Mouse (Mus musculus): ENCODE results near the gene Mrvi1. TPM values are rescaled to one million over a fixed set of nuclear protein-coding genes. Genes with fewer than 3 reads are reported as not detected.

Mrvi1 gene
- polyA plus RNA-seq, 1 experiment from 2014 or later: 1.0 TPM

DNA sequence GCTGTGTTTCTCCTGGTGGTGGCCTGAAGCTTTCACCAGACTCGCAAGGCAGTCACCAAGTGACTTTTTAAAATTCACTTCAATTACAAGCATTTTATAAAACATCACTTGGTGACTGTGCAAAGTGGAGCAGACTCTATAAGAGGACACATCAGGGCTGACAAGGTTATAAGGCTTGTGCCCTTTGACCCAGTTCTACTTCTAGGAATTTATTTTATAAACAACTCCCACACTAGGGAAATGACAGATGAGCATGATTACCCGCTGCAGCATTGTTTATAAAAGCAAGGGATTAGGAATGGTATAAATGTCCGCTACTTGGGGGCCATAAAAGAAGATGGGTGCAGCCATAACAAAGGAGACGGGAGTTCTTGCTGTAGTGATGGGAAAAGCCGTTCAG is 1.4 kb upstream of the Mrvi1 start:
- Histone ChIP-seq H3K36me3 (ENCODE audit: control insufficient read depth, insufficient read depth, low read length) (no peaks in the 10 kb centered on the region), H3K27me3 (replicated peaks; ENCODE audit: control insufficient read depth, insufficient read depth, low read length) (no peaks in the 10 kb centered on the region), H3K9ac (ENCODE audit: low read depth, low read length) (no peak overlapping the region), H3K27ac (ENCODE audit: low read depth, low read length) (no peak overlapping the region), H3K4me2 (ENCODE audit: low read length) (no peak overlapping the region), H3K4me3 (ENCODE audit: low read length) (no peak overlapping the region), H3K4me1 (ENCODE audit: control insufficient read depth, insufficient read depth, low read depth, low read length) (peaks cover 4% of the 10 kb centered on the region; the same call in 1 of the 2 replicates), H3K9me3 (ENCODE audit: control insufficient read depth, low read length) (no peaks in the 10 kb centered on the region)
- ATAC-seq: no peak
- 63% methylated on average over 5 of the region's 5 CpGs for WGBS

DNA sequence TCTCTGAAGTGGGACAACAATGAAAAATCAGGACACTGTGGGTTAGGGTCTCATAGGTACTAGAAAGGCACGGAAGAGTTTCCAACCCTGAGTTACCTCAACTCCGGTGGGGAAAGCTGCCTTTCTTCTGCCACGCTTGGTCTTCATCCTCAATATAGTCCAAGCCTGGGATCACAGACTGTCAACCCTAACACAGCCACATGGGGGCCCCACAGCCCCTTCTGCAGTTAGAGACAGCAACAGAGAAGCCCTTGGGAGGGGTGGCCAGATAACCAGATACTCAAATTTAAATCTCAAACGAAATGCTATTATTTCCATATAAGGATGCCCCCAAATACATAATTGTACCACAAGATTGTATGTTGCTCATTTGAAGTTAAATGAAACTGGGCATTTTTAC is 503 bp upstream of the Mrvi1 start:
- 60% methylated on average over 4 of the region's 4 CpGs for WGBS
- no peak for ATAC-seq
- no peaks in the 10 kb centered on the region for H3K27me3 ChIP-seq (replicated peaks; ENCODE audit: control insufficient read depth, insufficient read depth, low read length)
- H3K4me2 ChIP-seq (ENCODE audit: low read length): no peak overlapping the region
- no peak overlapping the region for H3K4me3 ChIP-seq (ENCODE audit: low read length)
- H3K9ac ChIP-seq (ENCODE audit: low read depth, low read length): no peak overlapping the region
- H3K9me3 ChIP-seq (ENCODE audit: control insufficient read depth, low read length): no peaks in the 10 kb centered on the region
- peaks cover 4% of the 10 kb centered on the region; the same call in 1 of the 2 replicates for H3K4me1 ChIP-seq (ENCODE audit: control insufficient read depth, insufficient read depth, low read depth, low read length)
- no peak overlapping the region for H3K27ac ChIP-seq (ENCODE audit: low read depth, low read length)
- no peaks in the 10 kb centered on the region for H3K36me3 ChIP-seq (ENCODE audit: control insufficient read depth, insufficient read depth, low read length)

DNA sequence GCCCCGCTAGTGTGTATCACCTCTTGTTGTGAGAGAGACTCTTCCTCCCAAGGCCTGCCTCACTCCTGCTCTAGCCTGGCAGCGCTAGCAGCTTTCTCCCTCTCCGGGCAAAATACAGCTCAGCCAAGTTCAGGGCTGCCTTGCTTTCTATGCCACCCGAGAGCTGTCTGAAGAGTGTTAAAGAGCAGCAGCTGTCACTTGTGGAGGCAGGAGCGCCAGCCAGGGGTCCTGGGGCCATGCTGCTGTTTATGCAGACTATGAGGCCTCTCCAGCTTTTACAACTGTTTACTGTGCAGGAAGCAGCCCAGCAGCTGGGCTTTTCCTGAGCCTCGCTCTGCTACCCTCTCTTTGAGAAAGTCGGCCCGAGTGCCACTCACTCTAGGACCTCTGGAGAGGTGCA is 1.2 kb downstream of the Mrvi1 start:
- no peak for ATAC-seq
- no peak overlapping the region for H3K9ac ChIP-seq (ENCODE audit: low read depth, low read length)
- no peak overlapping the region for H3K4me2 ChIP-seq (ENCODE audit: low read length)

DNA sequence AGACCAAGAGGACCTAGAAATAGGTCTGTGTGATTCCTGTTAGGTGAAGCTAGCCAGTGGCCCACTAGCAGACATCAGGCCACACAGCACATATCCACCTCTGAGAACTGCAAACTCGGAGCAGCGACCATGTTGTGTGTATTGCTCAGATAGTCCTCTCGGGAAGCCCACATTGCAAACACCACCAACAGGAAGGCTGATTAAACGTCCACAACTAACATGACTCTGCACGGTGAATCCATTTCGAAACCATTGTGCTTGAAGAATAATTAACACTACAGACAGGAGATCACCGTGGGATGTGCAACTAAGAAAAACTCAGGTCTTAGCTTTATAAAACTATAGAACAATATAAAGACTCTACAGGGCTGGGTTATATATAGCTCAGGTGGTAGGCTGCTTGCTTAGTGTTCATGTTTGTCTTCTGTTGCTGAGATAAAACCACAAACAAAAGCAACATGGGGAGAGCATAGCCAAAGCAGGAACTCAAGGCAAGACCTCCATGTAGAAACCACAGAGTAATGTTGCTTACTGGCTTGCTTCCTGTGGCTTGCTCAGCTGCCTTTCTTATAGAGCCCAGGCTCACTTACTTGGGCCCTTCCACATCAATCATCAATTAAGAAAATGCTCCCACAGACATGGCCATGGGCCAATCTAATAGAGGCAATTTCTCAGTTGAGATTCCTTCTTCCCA is 4.4 kb downstream of the Mrvi1 start:
- H3K36me3 ChIP-seq (ENCODE audit: control insufficient read depth, insufficient read depth, low read length): no peaks in the 10 kb centered on the region
- no peak overlapping the region for H3K4me2 ChIP-seq (ENCODE audit: low read length)
- no peak for ATAC-seq
- no peaks in the 10 kb centered on the region for H3K27me3 ChIP-seq (replicated peaks; ENCODE audit: control insufficient read depth, insufficient read depth, low read length)
- H3K4me1 ChIP-seq (ENCODE audit: control insufficient read depth, insufficient read depth, low read depth, low read length): peaks cover 4% of the 10 kb centered on the region; the same call in 1 of the 2 replicates
- H3K27ac ChIP-seq (ENCODE audit: low read depth, low read length): no peak overlapping the region
- 94% methylated on average over 7 of the region's 7 CpGs for WGBS
- no peak overlapping the region for H3K9ac ChIP-seq (ENCODE audit: low read depth, low read length)
- H3K4me3 ChIP-seq (ENCODE audit: low read length): no peak overlapping the region
- no peaks in the 10 kb centered on the region for H3K9me3 ChIP-seq (ENCODE audit: control insufficient read depth, low read length)

More for the DNA sequence above, 1.2 kb downstream of the Mrvi1 start:
- Histone ChIP-seq H3K27me3 (replicated peaks; ENCODE audit: control insufficient read depth, insufficient read depth, low read length) (no peaks in the 10 kb centered on the region), H3K4me1 (ENCODE audit: control insufficient read depth, insufficient read depth, low read depth, low read length) (peaks cover 4% of the 10 kb centered on the region; the same call in 1 of the 2 replicates), H3K27ac (ENCODE audit: low read depth, low read length) (no peak overlapping the region), H3K9me3 (ENCODE audit: control insufficient read depth, low read length) (no peaks in the 10 kb centered on the region), H3K4me3 (ENCODE audit: low read length) (no peak overlapping the region), H3K36me3 (ENCODE audit: control insufficient read depth, insufficient read depth, low read length) (no peaks in the 10 kb centered on the region)
- 74% methylated on average over 8 of the region's 8 CpGs for WGBS

DNA sequence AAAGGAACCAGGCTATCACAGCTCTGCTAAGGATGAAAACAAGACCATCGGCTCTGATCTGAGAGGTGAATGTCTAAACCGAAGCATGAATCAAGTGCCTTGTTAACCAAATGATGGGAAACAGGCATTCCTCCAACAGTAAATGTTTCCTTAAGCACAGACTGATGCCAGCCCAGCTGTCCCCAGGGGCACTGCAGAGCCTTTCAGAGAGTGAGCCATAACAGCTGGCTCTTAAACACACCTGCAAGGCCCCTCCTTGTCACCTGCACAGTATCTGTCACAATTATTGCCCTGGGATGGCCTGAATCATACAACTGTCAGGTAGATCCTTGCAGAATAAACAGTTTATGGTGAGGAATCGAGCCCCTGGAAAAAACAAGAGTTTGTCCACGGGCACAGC is 8.8 kb downstream of the Mrvi1 start:
- no peaks in the 10 kb centered on the region for H3K4me1 ChIP-seq (ENCODE audit: control insufficient read depth, insufficient read depth, low read depth, low read length)
- no peak overlapping the region for H3K9ac ChIP-seq (ENCODE audit: low read depth, low read length)
- no peak overlapping the region for H3K4me2 ChIP-seq (ENCODE audit: low read length)
- no peaks in the 10 kb centered on the region for H3K36me3 ChIP-seq (ENCODE audit: control insufficient read depth, insufficient read depth, low read length)
- no peak overlapping the region for H3K27ac ChIP-seq (ENCODE audit: low read depth, low read length)
- H3K9me3 ChIP-seq (ENCODE audit: control insufficient read depth, low read length): no peaks in the 10 kb centered on the region
- no peaks in the 10 kb centered on the region for H3K27me3 ChIP-seq (replicated peaks; ENCODE audit: control insufficient read depth, insufficient read depth, low read length)
- H3K4me3 ChIP-seq (ENCODE audit: low read length): no peak overlapping the region
- no peak for ATAC-seq
- WGBS: 83% methylated on average over 4 of the region's 4 CpGs

DNA sequence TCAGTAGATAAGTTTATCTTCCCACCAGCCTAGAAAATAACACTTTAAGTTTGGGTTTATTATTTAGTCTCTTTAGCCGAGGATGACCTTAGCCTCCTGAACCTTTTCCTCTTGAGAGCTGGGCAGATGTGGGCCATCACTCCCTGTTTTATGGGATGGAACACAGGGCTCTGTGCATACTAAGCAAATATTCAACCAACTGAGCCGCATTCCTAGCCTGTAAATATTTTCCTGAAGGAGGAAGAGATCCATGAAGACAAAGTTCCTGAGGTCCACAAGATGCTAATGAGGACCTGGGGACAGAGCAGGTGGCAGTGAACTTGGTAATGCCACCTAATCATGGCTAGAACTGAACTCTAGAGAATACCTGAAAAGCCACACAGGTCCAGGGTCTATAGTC is 9.5 kb downstream of the Mrvi1 start:
- H3K36me3 ChIP-seq (ENCODE audit: control insufficient read depth, insufficient read depth, low read length): no peaks in the 10 kb centered on the region
- 84% methylated on average over 2 of the region's 2 CpGs for WGBS
- H3K27ac ChIP-seq (ENCODE audit: low read depth, low read length): no peak overlapping the region
- no peak overlapping the region for H3K9ac ChIP-seq (ENCODE audit: low read depth, low read length)
- no peaks in the 10 kb centered on the region for H3K27me3 ChIP-seq (replicated peaks; ENCODE audit: control insufficient read depth, insufficient read depth, low read length)
- no peaks in the 10 kb centered on the region for H3K4me1 ChIP-seq (ENCODE audit: control insufficient read depth, insufficient read depth, low read depth, low read length)
- no peaks in the 10 kb centered on the region for H3K9me3 ChIP-seq (ENCODE audit: control insufficient read depth, low read length)
- no peak for ATAC-seq
- no peak overlapping the region for H3K4me2 ChIP-seq (ENCODE audit: low read length)
- no peak overlapping the region for H3K4me3 ChIP-seq (ENCODE audit: low read length)

DNA sequence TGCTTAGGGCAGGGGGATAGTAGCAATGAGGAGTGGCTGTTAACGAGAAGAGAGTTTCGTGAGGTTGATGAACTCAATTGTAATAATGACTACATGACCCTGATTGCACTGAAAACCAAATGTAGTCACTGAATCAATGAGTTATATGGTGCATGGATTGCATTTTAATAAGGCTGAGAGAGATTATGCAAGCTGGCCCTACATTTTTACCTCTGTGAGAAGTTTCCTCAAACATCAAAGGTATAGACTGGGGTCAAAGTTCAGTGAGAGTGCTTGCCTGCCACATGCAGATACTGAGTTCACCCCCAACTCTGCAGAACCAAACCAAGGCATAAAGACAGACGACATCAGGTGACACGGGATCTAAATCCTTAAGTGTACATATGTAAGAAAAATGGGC is 14.9 kb downstream of the Mrvi1 start:
- WGBS: 87% methylated on average over 4 of the region's 4 CpGs
- H3K4me2 ChIP-seq (ENCODE audit: low read length): no peak overlapping the region
- H3K27me3 ChIP-seq (replicated peaks; ENCODE audit: control insufficient read depth, insufficient read depth, low read length): no peaks in the 10 kb centered on the region
- H3K36me3 ChIP-seq (ENCODE audit: control insufficient read depth, insufficient read depth, low read length): no peaks in the 10 kb centered on the region
- H3K9me3 ChIP-seq (ENCODE audit: control insufficient read depth, low read length): no peaks in the 10 kb centered on the region
- no peak overlapping the region for H3K27ac ChIP-seq (ENCODE audit: low read depth, low read length)
- no peaks in the 10 kb centered on the region for H3K4me1 ChIP-seq (ENCODE audit: control insufficient read depth, insufficient read depth, low read depth, low read length)
- H3K9ac ChIP-seq (ENCODE audit: low read depth, low read length): no peak overlapping the region
- H3K4me3 ChIP-seq (ENCODE audit: low read length): no peak overlapping the region
- no peak for ATAC-seq

DNA sequence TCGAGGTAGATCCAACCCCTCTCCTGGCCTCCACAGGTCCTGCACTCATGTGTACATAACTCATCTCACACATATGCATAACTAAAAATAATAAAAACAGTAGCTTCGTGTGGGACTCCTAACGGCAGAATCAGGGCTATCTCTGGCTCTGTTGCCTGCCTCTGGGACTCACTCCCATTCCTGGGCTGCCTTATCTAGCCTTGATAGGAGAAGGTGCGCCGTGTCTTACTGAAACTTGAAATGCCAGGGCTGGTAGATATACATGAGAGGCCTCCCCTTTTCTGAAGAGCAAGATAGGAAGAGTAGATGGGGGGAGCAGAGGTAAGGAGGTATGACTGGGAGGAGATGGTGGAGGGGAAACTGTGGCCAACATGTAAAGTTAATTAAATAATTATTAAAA is 15.4 kb downstream of the Mrvi1 start:
- WGBS: 92% methylated on average over 5 of the region's 5 CpGs
- no peak overlapping the region for H3K27ac ChIP-seq (ENCODE audit: low read depth, low read length)
- no peaks in the 10 kb centered on the region for H3K36me3 ChIP-seq (ENCODE audit: control insufficient read depth, insufficient read depth, low read length)
- no peaks in the 10 kb centered on the region for H3K4me1 ChIP-seq (ENCODE audit: control insufficient read depth, insufficient read depth, low read depth, low read length)
- no peaks in the 10 kb centered on the region for H3K27me3 ChIP-seq (replicated peaks; ENCODE audit: control insufficient read depth, insufficient read depth, low read length)
- H3K9ac ChIP-seq (ENCODE audit: low read depth, low read length): no peak overlapping the region
- H3K4me2 ChIP-seq (ENCODE audit: low read length): no peak overlapping the region
- ATAC-seq: no peak
- no peak overlapping the region for H3K4me3 ChIP-seq (ENCODE audit: low read length)
- no peaks in the 10 kb centered on the region for H3K9me3 ChIP-seq (ENCODE audit: control insufficient read depth, low read length)

DNA sequence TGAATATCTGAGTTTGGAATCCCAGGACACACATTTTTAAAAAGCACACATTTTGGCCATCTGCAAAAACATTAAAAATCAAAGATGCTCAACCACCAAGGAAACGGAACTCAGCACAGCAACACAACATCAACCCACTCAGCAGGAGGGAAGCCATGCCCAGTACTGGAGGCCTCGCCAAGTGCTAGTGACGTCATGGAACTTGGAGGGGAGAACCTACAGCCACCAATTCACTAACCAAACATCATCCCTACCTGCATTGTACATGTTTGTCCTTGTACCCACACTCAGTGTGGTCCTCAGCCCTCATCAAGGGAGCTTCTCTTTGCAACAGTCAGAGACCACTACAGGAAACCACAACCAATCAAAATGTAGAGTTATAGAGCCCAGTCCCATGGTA is 16.9 kb downstream of the Mrvi1 start:
- Histone ChIP-seq H3K4me3 (ENCODE audit: low read length) (no peak overlapping the region), H3K4me1 (ENCODE audit: control insufficient read depth, insufficient read depth, low read depth, low read length) (no peaks in the 10 kb centered on the region), H3K9me3 (ENCODE audit: control insufficient read depth, low read length) (no peaks in the 10 kb centered on the region), H3K36me3 (ENCODE audit: control insufficient read depth, insufficient read depth, low read length) (no peaks in the 10 kb centered on the region), H3K4me2 (ENCODE audit: low read length) (no peak overlapping the region), H3K27me3 (replicated peaks; ENCODE audit: control insufficient read depth, insufficient read depth, low read length) (no peaks in the 10 kb centered on the region), H3K9ac (ENCODE audit: low read depth, low read length) (no peak overlapping the region), H3K27ac (ENCODE audit: low read depth, low read length) (no peak overlapping the region)
- WGBS: 55% methylated on average over 3 of the region's 3 CpGs
- ATAC-seq: no peak

DNA sequence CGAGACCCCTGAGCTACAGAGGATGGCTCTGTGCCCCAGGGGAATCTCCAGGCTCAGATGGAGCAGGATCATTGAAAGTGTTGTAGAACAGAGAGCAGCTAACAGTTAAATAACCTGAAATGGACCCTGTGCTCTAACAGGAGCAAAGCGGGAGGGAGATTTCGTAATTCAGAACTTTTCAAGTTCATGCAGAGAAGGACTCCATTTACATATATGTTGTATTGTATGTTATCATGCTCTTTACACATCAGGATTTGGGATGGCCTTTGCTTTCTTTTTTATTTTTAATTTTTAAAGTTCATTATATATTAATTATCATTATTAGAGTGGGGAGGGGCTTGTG is 18.6 kb downstream of the Mrvi1 start:
- no peak for ATAC-seq
- Histone ChIP-seq H3K9ac (ENCODE audit: low read depth, low read length) (no peak overlapping the region), H3K4me2 (ENCODE audit: low read length) (no peak overlapping the region), H3K9me3 (ENCODE audit: control insufficient read depth, low read length) (no peaks in the 10 kb centered on the region), H3K4me1 (ENCODE audit: control insufficient read depth, insufficient read depth, low read depth, low read length) (no peaks in the 10 kb centered on the region), H3K27ac (ENCODE audit: low read depth, low read length) (no peak overlapping the region), H3K27me3 (replicated peaks; ENCODE audit: control insufficient read depth, insufficient read depth, low read length) (no peaks in the 10 kb centered on the region), H3K4me3 (ENCODE audit: low read length) (no peak overlapping the region), H3K36me3 (ENCODE audit: control insufficient read depth, insufficient read depth, low read length) (no peaks in the 10 kb centered on the region)
- 88% methylated on average over 3 of the region's 3 CpGs for WGBS

All from hindbrain, embryonic 16.5 days (tissue).